Mouse (Mus musculus) hindbrain, embryonic 11.5 days (tissue): Measurements from ENCODE around the gene Ubxn1. TPM values are rescaled to one million over a fixed set of nuclear protein-coding genes. Genes with fewer than 3 reads are reported as not detected.
"Not testable (repeated sequence)": the region's sequence is repeated elsewhere in the genome, so short reads cannot be mapped to it uniquely, and the experiment has no call there.

Source experiments
- ATAC-seq: fragments of 200-750 bp; cut with Nextera tagmentation; 2 replicates; pipeline ENCODE4 v1.8.0; 2017; ENCODE audit warnings: mild to moderate bottlenecking, moderate TSS enrichment, moderate library complexity; ENCODE audit not compliant: low FRiP score
- DNase-seq: peaks from one replicate; pipeline ENCODE4 v3.0.0-alpha.2; 2015; ENCODE audit warnings: low spot score
- H3K27ac ChIP-seq: fragments of 300-500 bp; sonication (generic); 2 replicates; pipeline ENCODE4 v1.5.1; 2014; ENCODE audit warnings: mild to moderate bottlenecking, low read depth, low read length
- H3K27me3 ChIP-seq: fragments of 300-500 bp; sonication (generic); 2 replicates; pipeline ENCODE4 v1.6.1; 2014; ENCODE audit warnings: mild to moderate bottlenecking, low read length, moderate library complexity, mixed read lengths; ENCODE audit not compliant: control insufficient read depth, insufficient read depth
- H3K36me3 ChIP-seq: fragments of 300-500 bp; sonication (generic); 2 replicates; pipeline ENCODE4 v1.6.1; 2014; ENCODE audit warnings: mild to moderate bottlenecking, low read length, moderate library complexity, mixed read lengths; ENCODE audit not compliant: control insufficient read depth, insufficient read depth
- H3K4me1 ChIP-seq: fragments of 300-500 bp; sonication (generic); replicated peaks from 2 replicates; pipeline ENCODE4 v1.6.1; 2014; ENCODE audit warnings: low read length, mixed read lengths; ENCODE audit not compliant: control insufficient read depth, insufficient read depth
- H3K4me2 ChIP-seq: fragments of 300-500 bp; sonication (generic); replicated peaks from 2 replicates; pipeline ENCODE4 v1.6.1; 2014; ENCODE audit warnings: mild to moderate bottlenecking, low read depth, low read length
- H3K4me3 ChIP-seq: fragments of 300-500 bp; sonication (generic); 2 replicates; pipeline ENCODE4 v1.5.1; 2014; ENCODE audit warnings: low read depth, low read length
- H3K9ac ChIP-seq: fragments of 300-500 bp; sonication (generic); 2 replicates; pipeline ENCODE4 v1.6.1; 2014; ENCODE audit warnings: low read depth, low read length
- H3K9me3 ChIP-seq: fragments of 300-500 bp; sonication (generic); 2 replicates; pipeline ENCODE4 v1.6.1; 2016; ENCODE audit warnings: low read length; ENCODE audit not compliant: control insufficient read depth
- WGBS: fragments of 180-500 bp; shearing (Covaris S2); extraction: QIAGEN DNeasy Blood & Tissue Kit; methylation state at CpG from one replicate; pipeline ENCODE4 v1.1.7; 2014; 5-methylcytosine and 5-hydroxymethylcytosine counted together
- polyA plus RNA-seq: library from polyadenylated mRNA; unstranded; fragments of >200 nt; fragmentation: Nextera tagmentation; extraction: Ambion mirVana; gene quantifications from 2 replicates; pipeline ENCODE4 v1.2.1, GENCODE M21; 2014

The Ubxn1 gene
- polyA plus RNA-seq, 1 experiment from 2014 or later, result 164 TPM

DNA sequence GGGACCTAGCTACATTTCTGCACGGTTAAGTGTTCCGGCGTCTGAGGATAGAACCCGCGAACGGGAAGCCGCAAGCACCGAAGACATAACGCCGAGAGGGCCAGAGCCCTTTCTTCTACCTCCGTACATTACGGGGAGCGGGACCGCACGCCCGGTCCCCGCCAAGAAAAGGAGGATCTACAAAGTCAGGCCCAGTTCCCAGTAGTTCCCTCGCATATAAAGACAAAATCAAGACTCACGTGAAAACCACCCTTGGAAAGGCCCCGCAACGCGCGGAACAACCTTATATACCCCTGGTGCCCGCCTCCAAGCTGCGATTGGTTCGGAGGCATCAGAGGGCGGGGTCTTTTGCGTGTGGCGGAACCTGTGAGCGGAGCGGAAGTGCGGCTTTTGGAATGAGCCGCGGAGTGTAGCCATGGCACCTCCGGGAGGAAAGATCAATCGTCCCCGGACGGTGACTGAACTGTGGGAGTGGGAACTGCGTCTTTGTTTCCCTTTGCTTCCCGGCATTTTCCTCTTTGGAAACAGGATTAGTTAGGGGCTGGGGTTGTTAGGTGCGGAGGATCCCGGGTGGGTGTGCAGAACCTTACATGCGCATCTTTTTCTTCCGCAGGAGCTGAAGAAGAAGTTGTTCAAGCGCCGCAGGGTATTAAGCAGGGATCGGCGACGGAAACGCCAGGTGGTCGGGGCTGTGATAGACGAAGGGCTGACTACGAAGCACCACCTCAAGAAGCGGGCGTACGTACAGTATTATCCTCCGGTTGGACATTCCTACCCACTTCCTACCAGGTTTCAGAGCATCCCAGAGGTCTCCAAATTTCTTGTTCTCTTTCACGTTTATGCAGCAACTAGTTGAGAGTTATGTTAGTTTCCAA is 17.5 kb downstream of the Ubxn1 start, which contains the start of the genes 1810009A15Rik and Gm49416:
1810009A15Rik (plus strand) TSS at position 343 of the 875 bp plus-strand sequence.
Gm49416 (plus strand) TSS at position 416 of the 875 bp plus-strand sequence.
- Histone ChIP-seq H3K27ac (peak within 1 kb of the TSS; percentile 80), H3K27me3 (no peaks in the 10 kb centered on the region), H3K9me3 (no peaks in the 10 kb centered on the region), H3K36me3 (no peaks in the 10 kb centered on the region), H3K4me2 (peak within 1 kb of the TSS; percentile 74), H3K9ac (peak within 1 kb of the TSS; percentile 83), H3K4me1 (peaks cover 3% of the 10 kb centered on the region), H3K4me3 (peak within 1 kb of the TSS; percentile 64)
- peak; percentile 97 for DNase-seq
- WGBS, result under 1% methylated on average over 58 of the region's 58 CpGs
- peak; percentile 95 for ATAC-seq

DNA sequence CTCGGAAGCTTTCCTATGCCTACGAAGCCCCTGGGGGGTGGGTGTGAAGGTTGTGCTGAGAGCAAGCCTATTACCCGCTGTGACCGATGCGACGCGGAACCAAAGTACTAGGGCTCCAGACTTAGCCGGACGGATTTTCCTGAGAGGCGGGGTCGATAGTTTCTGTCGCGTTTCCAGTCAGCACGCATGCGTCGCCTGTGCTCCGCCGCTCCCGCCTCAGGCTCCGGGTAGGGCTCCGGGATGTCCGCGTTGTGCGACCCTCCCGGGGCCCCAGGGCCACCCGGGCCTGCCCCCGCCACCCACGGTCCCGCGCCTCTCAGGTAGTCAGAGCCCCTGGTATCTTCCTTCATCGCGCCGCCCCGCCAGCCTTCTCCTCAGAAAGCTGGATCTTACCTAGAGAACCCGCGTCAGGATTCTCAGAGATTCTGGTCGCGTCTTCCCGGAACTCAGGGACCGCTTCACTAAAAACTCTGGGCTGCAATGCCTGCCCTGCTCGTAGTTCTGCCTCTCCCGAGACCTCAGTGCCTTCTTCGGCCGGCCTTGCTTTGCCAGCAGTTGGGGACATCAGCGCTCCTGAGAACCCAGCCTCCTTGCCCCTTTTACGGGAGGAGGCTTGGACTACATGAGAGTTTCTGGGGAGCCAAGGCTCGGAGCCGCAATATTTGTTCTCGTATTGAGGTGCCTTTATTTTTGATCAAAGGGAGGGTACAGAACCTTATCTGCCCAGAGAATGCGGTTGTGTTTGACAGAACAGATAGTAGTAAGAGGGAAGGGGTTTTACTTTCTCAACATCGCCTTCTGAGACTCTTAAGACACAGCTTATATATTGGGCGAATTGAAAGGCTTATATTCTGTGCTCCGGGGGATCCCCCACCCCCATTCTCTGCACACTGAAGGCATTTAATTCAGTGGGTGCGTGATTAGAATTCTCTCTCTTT is 21.8 kb downstream of the Ubxn1 start, which contains the start of gene Ints5:
Ints5 (plus strand) TSS at position 177 of the 938 bp plus-strand sequence.
- no peaks in the 10 kb centered on the region for H3K27me3 ChIP-seq
- peak within 1 kb of the TSS; percentile 64 for H3K4me3 ChIP-seq
- DNase-seq (peak; percentile 92), ATAC-seq (peak; percentile 48)
- 2% methylated on average over 53 of the region's 54 CpGs for WGBS
- H3K4me2 ChIP-seq, result peak within 1 kb of the TSS; percentile 89
- H3K36me3 ChIP-seq, result no peaks in the 10 kb centered on the region
- peak within 1 kb of the TSS; percentile 72 for H3K27ac ChIP-seq
- H3K9me3 ChIP-seq, result no peaks in the 10 kb centered on the region
- H3K9ac ChIP-seq, result peak within 1 kb of the TSS; percentile 95
- peaks cover 7% of the 10 kb centered on the region for H3K4me1 ChIP-seq

DNA sequence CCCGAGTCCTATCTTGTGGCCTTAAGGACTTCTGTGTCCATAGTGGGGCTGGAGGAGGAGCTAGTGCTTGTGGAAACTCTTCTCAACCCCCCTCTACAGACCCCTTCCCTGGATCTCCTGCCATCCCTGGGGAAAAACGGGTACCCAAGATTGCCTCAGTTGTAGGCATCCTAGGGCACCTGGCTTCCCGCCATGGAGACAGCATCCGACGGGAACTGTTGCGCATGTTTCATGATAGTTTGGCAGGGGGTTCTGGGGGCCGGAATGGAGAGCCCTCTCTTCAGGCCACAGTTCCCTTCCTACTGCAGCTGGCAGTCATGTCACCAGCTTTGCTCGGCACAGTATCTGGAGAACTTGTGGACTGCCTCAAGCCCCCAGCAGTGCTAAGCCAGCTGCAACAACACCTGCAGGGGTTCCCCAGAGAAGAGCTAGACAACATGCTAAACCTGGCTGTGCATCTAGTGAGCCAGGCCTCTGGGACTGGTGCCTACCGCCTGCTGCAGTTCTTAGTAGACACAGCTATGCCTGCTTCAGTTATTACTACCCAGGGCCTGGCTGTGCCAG is 24.2 kb downstream of the Ubxn1 start:
- Histone ChIP-seq H3K4me3 (no peak overlapping the region), H3K4me2 (no peak overlapping the region), H3K36me3 (no peaks in the 10 kb centered on the region), H3K27me3 (no peaks in the 10 kb centered on the region), H3K9me3 (no peaks in the 10 kb centered on the region), H3K27ac (no peak overlapping the region), H3K9ac (0 out of 2 replicates have a peak overlapping the region, but pooled peaks have one; percentile 11), H3K4me1 (peaks cover 11% of the 10 kb centered on the region)
- DNase-seq, result no peak
- ATAC-seq, result no peak
- WGBS, result 88% methylated on average over 9 of the region's 9 CpGs

DNA sequence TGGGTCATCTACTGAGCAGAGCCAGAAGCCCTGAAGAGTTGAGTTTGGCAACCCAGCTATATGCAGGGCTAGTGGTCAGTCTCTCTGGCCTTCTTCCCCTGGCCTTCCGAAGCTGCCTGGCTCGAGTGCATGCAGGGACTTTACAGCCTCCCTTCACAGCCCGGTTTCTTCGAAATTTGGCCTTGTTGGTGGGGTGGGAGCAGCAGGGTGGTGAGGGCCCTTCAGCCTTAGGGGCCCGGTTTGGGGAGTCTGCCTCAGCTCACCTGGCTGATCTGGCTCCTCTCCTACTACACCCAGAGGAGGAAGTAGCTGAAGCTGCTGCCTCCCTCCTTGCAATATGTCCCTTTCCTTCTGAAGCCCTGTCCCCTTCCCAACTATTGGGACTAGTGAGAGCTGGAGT is 24.9 kb downstream of the Ubxn1 start:
- not testable (repeated sequence) for H3K4me2 ChIP-seq, ATAC-seq, H3K9me3 ChIP-seq, H3K27me3 ChIP-seq, H3K9ac ChIP-seq, H3K27ac ChIP-seq, H3K4me3 ChIP-seq, H3K36me3 ChIP-seq, DNase-seq
- H3K4me1 ChIP-seq, result peaks cover 11% of the 10 kb centered on the region
- WGBS, result 90% methylated on average over 5 of the region's 5 CpGs

DNA sequence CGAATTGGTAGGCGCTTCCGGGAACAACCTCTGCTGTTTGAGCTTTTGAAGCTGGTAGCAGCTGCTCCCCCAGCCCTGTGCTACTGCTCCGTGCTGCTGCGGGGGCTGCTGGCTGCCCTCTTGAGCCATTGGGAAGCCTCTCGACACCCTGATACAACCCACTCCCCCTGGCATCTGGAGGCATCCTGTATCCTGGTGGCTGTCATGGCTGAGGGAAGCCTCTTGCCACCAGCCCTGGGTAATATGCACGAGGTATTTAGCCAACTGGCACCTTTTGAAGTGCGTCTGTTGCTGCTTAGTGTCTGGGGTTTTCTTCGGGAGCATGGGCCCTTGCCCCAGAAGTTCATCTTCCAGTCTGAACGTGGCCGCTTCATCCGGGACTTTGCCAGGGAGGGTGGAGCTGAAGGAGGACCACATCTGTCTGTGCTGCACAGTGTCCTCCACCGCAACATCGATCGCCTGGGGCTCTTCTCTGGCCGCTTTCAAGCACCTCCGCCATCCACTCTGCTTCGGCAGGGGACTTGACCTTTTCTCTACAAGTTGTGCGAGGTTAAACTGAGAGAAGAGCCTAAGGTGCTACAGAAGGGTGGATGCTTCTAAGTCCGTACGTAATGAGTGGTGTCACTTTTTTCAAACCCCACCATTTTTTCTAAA is 26.0 kb downstream of the Ubxn1 start:
- Histone ChIP-seq H3K9ac (peak overlapping the region; percentile 55), H3K4me1 (peaks cover 11% of the 10 kb centered on the region), H3K4me2 (peak overlapping the region; percentile 41), H3K4me3 (peak overlapping the region; percentile 99), H3K27ac (peak overlapping the region; percentile 75)
- DNase-seq, result peak; percentile 60
- not testable (repeated sequence) for H3K27me3 ChIP-seq, H3K9me3 ChIP-seq, H3K36me3 ChIP-seq
- 30% methylated on average over 21 of the region's 21 CpGs for WGBS
- ATAC-seq, result peak; percentile 72

DNA sequence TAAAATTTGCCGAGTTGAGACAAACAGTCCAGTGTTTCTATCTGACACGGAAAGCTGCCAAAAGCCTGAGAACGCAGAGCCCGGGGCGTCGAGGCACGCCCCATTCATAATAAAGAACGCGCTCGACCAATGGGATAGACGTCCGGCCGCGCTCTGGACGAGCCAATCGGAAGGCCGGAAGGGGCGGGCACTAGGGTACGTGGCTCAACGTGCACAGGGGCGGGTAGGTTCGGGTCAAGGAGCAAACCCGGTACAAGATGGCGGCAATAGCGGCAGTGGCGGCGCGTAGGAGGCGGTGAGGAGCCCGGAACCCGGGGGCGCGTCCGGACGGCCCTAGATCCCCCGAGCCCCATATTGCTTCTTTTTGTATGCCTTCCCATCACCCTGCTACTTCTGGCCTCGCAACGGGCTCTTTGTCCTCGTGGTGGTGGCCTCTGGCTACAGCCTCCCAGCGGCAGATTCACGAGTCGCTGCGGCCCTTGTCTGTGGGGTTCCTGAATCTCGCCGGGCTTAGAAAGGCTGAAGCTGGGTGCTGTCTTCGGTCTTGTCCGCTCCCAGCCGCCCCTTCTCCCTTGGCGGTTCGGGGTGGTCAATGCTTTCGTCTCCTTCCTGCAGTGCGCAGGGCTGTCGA is 26.7 kb downstream of the Ubxn1 start, which contains the start of gene Ganab:
Ganab (plus strand) TSS at position 207 of the 631 bp plus-strand sequence.
- H3K4me1 ChIP-seq, result peaks cover 11% of the 10 kb centered on the region
- ATAC-seq (peak; percentile 98), DNase-seq (peak; percentile 97)
- H3K36me3 ChIP-seq, result no peaks in the 10 kb centered on the region
- peak within 1 kb of the TSS; percentile 99 for H3K4me3 ChIP-seq
- H3K4me2 ChIP-seq, result peak within 1 kb of the TSS; percentile 70
- peak within 1 kb of the TSS; percentile 79 for H3K27ac ChIP-seq
- H3K9me3 ChIP-seq, result no peaks in the 10 kb centered on the region
- H3K27me3 ChIP-seq, result no peaks in the 10 kb centered on the region
- WGBS, result under 1% methylated on average over 53 of the region's 53 CpGs
- peak within 1 kb of the TSS; percentile 97 for H3K9ac ChIP-seq

DNA sequence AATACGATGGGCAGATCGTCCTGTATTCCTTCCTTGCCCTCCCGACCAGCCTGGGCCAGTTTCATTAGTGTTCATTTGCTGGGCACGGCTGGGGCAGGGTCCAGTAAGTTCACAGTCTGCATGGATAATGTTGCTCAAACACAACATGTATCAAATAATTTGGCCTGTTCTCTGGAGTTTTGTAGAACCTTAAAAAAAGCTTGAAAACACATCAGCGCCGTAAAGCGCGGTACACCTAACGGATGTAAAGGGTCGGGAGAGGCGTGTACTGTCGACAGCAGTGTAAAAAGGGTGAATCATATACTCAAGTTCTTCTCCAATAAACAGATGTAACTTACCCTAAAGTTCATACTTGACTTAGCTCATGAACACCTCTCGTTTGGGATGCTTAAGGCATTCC is 27.3 kb downstream of the Ubxn1 start:
- Histone ChIP-seq H3K9me3 (no peaks in the 10 kb centered on the region), H3K4me2 (peak overlapping the region; percentile 70), H3K4me1 (peaks cover 11% of the 10 kb centered on the region), H3K27me3 (no peaks in the 10 kb centered on the region), H3K36me3 (no peaks in the 10 kb centered on the region), H3K9ac (peak overlapping the region; percentile 97), H3K4me3 (peak overlapping the region; percentile 99), H3K27ac (peak overlapping the region; percentile 79; the same call in 1 of the 2 replicates)
- no peak for DNase-seq
- WGBS, result 15% methylated on average over 13 of the region's 13 CpGs
- no peak for ATAC-seq
